Mouse (Mus musculus) E14TG2a.4 (cell line): ENCODE measurements around the gene Vamp1.

Source experiments
- CTCF ChIP-seq: conservative IDR thresholded peaks from 2 replicates; pipeline ENCODE4 v1.5.1; 2014; ENCODE audit warnings: low read length
- NANOG ChIP-seq: IDR thresholded peaks from 2 replicates; pipeline ENCODE4 v1.6.1; 2014; ENCODE audit warnings: borderline replicate concordance, low read length, mixed read lengths
- POU5F1 ChIP-seq: IDR thresholded peaks from 2 replicates; pipeline ENCODE4 v1.6.1; 2014; ENCODE audit warnings: low read length, borderline replicate concordance

- TF ChIP-seq CTCF (no peak), NANOG (no peak), POU5F1 (no peak)
Observed at GRCm38 (mm10) chr6:125175469-125175868, 39.9 kb upstream of the Vamp1 start.
